Mouse (Mus musculus) cerebellum, postnatal 4 days (tissue): ENCODE results near the gene Fam126a.
A peak's percentile ranks its signal among the peaks of the same experiment; 100 is the strongest.

Experiments used
- DNase-seq, 2 experiments: peaks; one replicate each; pipeline ENCODE4 v3.0.0; 2022; ENCODE audit warnings: low spot score in 2 of 2, mixed read lengths in 1 of 2

Fam126a gene

DNA sequence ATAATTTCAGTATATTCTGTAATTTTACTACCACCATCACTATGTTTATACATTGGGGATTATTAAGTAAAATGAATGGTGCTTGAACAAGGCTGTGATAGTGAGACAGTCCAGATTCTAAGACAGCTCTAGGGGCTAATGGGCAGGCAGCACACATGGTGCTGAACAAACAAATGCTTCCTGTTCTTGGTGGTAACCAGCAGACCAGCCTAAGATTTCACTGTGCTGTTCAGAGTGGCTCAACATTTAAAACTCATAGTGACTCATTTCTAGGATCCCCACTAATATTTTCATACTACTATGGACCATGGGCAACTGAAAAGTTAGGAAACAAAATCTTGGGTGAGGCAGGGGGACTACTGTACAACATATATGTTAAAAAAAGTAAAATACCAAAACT lies 10.1 kb upstream of the Fam126a start:
- DNase-seq: no peak

DNA sequence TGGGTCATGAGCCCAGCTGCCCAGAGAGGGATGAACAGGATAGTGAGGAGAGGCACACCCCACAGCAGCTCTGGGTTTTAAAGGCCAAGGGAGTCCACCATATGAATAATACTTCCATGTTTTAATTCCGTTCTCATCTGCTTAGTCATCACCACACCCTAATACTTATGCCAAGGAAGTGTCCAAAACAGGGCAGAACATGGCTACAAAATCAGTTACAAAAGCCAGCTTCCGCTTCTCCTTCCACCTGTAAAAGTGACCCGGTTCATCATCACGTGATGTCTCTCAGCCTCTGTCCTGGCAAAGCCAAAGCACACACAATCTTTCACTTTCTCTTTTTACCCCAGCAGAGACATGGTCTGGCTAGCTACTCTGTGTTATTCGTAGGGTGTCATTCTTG lies 8.9 kb upstream of the Fam126a start:
- DNase-seq: no peak

DNA sequence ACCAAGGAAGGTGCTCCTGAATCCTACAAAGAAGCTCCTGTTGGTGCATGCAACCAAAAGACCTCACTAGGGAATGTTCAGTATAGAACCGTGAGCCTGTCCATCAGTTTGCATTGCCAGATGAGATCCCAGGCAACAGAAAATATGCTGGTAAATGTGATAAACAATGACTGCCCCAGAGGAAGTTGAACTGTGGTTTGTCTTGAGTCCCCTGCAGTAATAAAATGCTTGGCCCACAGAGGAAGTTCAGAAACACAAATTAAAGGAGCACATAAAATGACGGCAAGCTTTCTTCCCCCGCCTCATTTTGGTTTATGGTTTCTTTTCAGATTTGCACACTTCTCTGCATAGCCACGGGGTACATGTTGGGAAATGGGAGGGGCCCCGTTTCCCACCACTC lies 8.3 kb upstream of the Fam126a start:
- DNase-seq: no peak

DNA sequence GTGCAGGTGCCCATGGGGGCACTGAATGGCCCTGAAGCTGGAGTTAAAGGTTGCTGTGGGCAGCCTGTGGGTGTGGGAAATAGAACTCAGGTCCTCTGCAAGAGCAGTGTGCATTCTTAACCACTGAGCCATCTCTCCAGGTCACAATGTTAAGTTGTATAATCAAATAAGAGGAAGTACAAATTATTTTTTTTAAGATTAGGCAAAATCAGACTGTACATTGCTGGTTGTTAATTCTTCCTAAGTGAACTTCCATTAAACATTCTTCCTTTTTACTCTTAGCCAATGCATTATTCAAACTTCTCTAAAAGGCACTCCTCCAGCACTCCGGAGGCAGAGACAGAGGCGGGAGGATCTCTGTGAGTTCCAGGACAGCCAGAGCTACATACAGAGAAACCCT lies 7.7 kb upstream of the Fam126a start:
- no peak for DNase-seq

- DNase-seq: no peak
Measured at GRCm38 (mm10) chr5:24036731-24037130, 6.2 kb upstream of the Fam126a start.

DNA sequence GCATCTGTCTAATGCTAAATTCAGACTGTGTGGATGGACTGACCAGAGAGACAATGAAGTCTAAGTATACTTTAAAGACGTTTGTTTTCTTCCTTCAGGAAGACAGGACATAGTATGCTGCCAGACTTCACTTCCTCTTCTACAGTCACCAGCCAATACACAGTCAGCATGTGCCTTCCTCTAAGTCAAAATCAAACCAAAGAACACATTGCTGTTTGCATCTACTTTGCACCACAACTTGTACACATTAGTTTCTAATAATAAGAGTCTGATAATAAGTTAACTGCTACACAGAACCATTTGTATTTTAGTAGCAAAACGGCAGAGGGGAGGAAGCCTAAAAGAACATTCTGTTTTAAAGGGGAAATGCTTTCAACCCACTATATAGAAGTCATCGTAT lies 4.5 kb upstream of the Fam126a start:
- no peak for DNase-seq

DNA sequence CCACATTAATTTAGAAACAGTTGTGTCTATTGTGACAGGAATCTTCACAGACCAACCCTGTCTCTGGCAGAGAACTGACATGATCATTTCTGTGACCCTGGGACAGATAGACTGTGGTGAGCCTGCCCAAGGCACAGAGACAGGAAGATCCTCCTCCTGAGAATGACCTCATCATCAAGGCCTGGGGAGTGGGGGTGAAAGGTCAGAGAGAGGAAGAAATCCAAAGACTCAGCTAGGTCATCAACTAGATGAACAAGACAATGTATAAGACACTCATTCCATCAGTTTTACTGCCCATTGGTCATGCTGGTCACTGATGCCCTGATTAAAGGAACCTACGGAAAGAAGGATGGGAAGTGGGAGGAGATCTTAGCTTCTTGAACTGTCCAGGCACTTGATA lies 3.6 kb upstream of the Fam126a start:
- DNase-seq: no peak

DNA sequence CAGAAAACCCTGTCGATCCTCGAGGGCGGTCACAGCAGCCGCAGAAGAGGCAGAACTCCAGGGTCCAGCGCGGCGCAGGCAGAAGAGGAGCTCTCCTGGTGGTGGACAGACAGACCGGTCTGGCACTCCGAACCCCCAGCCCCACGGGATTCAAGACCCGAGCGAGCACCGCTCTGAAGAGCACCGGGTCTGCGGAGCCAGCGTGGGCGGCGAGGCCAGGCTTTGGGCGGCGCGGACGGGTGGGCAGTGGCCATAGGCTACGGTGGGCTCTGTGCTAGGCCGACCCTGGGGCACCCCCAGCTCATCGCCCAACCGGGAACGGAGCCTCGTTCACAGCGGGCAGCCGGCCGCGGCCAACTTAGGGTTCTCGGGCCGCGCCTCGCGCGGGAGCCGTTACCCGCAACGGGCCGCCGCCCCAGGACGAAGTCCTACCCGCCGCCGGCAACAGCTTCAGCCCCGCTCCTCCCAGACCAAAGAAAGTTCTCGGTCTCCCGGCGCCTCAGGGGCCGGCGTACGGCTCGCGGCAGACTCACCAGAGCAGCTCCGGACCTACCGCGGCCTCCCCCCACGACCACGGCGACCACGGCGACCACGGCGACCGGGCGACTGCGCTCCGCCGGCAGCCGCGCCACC lies 428 bp downstream of the Fam126a start:
- no peak for DNase-seq

- peak; percentile 34 to 36 for DNase-seq
Measured at GRCm38 (mm10) chr5:24029331-24029771, 1.1 kb downstream of the Fam126a start.

GRCm38 (mm10) chr5:24024957-24025356 lies 5.5 kb downstream of the Fam126a start:
- no peak for DNase-seq

GRCm38 (mm10) chr5:24023226-24023625 lies 7.3 kb downstream of the Fam126a start:
- no peak for DNase-seq

DNA sequence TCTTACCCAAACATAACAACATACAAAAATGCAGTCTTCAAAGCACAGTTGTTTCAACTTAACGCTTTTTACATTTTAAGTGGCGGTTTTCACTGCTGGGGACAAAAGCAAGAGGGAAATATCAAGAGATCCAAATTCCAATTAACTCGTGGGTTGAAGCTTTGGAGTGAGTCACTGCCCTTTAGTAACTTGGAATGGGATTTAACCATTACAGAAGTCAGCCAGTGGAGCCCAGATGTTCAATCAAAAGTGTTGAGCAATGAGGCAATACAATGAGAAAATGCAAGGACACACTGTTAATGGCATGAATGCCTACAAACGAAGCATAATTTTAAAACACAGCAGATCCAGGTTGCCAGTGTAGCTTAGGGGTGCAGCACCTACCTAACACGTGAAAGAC lies 8.8 kb downstream of the Fam126a start:
- DNase-seq: no peak

- no peak for DNase-seq
Measured at GRCm38 (mm10) chr5:24020380-24020779, 10.1 kb downstream of the Fam126a start.

GRCm38 (mm10) chr5:24019341-24020185 lies 10.9 kb downstream of the Fam126a start:
- DNase-seq: no peak

DNA sequence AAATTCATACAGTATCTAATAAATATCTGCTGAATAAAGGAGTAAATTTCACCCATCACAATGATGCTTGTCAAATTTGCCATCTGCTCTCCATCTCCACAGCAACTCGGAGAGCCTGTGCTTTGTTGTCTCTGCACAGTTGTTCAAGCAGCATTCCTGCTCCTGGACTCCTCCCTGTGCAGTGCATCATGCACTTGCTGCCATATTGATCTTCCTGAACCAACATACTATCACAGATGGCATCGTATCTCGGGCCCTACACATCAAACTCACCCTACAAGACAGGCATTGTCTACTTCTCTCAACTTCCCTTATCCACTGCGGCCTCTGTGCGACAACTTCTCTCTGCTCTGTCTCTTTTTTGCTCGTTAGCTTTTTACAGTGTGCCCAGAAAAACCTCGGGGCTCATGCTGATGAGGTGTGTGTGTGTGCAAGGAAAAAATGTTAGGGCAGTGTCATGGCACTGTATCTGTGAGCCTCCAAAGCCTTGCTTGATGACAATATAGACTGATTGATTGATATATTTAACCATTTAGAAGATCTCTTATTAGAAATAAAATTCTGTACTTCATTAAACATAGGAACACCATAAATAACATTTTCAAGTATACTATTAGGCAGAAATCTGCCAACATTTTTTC lies 11.7 kb downstream of the Fam126a start:
- no peak for DNase-seq

- DNase-seq: no peak
Measured at GRCm38 (mm10) chr5:24016912-24017311, 13.6 kb downstream of the Fam126a start.

GRCm38 (mm10) chr5:24013338-24014003 lies 17.0 kb downstream of the Fam126a start:
- no peak for DNase-seq

DNA sequence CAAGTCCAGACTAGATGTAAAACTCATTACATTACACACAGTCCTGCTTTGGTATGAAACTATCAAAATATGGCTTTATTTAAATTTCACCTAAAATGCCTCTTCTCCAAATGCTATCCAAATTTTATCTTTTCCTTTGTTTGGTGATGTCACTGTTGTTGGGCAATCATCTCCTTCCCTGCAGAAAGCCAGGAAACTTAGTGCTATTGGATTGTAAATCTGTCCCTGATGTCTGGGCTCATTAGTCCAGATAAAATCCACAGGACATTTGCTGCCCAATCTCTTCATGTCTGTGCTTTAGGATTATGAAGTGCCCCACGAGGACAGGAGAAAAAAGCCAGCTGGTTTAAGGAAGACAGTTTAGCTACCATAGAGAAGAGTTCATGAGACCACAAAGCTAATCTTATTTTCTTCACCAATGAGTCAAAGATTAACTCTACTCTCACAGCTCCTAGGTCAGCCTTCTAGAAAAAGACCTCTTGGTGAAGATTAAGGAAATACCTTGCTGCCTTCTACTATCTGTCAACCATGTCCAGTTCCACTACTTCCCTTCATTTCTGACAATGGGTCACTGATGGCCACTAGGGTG lies 31.3 kb downstream of the Fam126a start:
- no peak for DNase-seq

- DNase-seq: no peak
Measured at GRCm38 (mm10) chr5:23995951-23996350, 34.5 kb downstream of the Fam126a start.

- DNase-seq: no peak
Measured at GRCm38 (mm10) chr5:23994929-23995328, 35.6 kb downstream of the Fam126a start.

DNA sequence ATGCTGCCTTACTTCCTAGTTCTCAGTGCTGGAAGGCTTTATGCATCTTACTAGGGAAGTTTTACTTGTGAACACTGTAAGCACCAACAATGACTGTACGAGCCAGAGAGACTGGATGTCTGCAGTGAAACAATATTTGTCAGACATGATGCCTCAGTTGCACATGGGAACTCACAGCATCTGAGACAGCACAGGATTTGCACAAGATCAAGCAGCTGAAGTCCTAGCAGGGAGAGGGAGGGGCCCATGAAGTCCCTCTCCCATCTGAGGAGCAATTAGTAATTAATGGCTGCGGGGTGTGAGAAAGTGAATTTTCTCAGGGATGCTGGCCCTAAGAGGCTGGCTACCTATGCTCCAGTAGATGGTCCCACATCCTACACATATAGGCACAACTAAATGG lies 36.3 kb downstream of the Fam126a start:
- no peak for DNase-seq

GRCm38 (mm10) chr5:23993553-23993894 lies 37.0 kb downstream of the Fam126a start:
- no peak for DNase-seq
